ENCODE assay signal across 14 mouse cellular contexts in genomic region chr17:24817503-24817902, GRCm38 (mm10). TPM values are rescaled to one million over a fixed set of nuclear protein-coding genes. Genes with fewer than 3 reads are reported as not detected.
DNase-seq lines count a peak whose midpoint lies in the region; ATAC-seq and TF ChIP-seq lines count a peak whose summit lies in the region.
"Had no signal": no experiment of that assay in that cellular context is flagged by ENCODE, and none has a peak within 500 bp of the region (broad histone marks: within the 10 kb centered on the region; RNA-seq: fewer than 3 reads in every experiment).

No protein-coding gene starts in this region.

- ATAC-seq in hindbrain, embryonic 14.5 days (ENCODE audit: low FRiP score) = no peak
- ATAC-seq in lung, embryonic 14.5 days (ENCODE audit: insufficient read depth) = no peak
- no peak for ATAC-seq in Patski
- ATAC-seq: intestine, embryonic 16.5 days had no signal

- H3K9ac ChIP-seq in hindbrain, embryonic 14.5 days = no peak overlapping the region
- H3K9ac ChIP-seq in lung, embryonic 14.5 days = no peak overlapping the region
- H3K9ac ChIP-seq: lung, embryonic 15.5 days had no signal

- no peaks in the 10 kb centered on the region for H3K36me3 ChIP-seq in hindbrain, embryonic 14.5 days (replicated peaks; ENCODE audit: control insufficient read depth, insufficient read depth)
- no peaks in the 10 kb centered on the region for H3K36me3 ChIP-seq in hindbrain, embryonic 10.5 days
- no peaks in the 10 kb centered on the region for H3K36me3 ChIP-seq in lung, embryonic 14.5 days (ENCODE audit: insufficient read depth)
- no peaks in the 10 kb centered on the region for H3K36me3 ChIP-seq in small intestine, adult 2 months (ENCODE audit: control insufficient read depth, insufficient read depth, low read length)
- H3K36me3 ChIP-seq: forebrain, embryonic 10.5 days; lung, embryonic 15.5 days had no signal

- peak; percentile 52 for DNase-seq in hindbrain, embryonic 14.5 days (ENCODE audit: low spot score)
- no peak for DNase-seq in hindbrain, embryonic 10.5 days (ENCODE audit: low spot score)
- peak; percentile 70 for DNase-seq in lung, embryonic 14.5 days
- DNase-seq in lung, postnatal 25 days (ENCODE audit: low spot score) = no peak
- DNase-seq in Patski (ENCODE audit: low read depth, low spot score) = no peak
- no peak for DNase-seq in frontal cortex, postnatal 14 days (ENCODE audit: low spot score in 2 of 2)
- DNase-seq: gastrocnemius, postnatal 36 days; spleen, adult 18-20 months; thymus, adult 2 months had no signal

- no peak for TF ChIP-seq POLR2A in small intestine, adult 2 months (IDR thresholded peaks at IDR 0.05; ENCODE audit: low read depth, low read length)

- WGBS in hindbrain, embryonic 14.5 days = 44% methylated on average over 1 of the region's 1 CpGs
- WGBS in hindbrain, embryonic 10.5 days = 40% methylated on average over 1 of the region's 1 CpGs
- WGBS in lung, embryonic 14.5 days = 30% methylated on average over 1 of the region's 1 CpGs
- WGBS in small intestine, adult 2 months = 23% methylated on average over 1 of the region's 1 CpGs

- CTCF ChIA-PET in Patski (lab: Charles Lee) = interaction anchor here (0.8 to 2.0 kb wide), 12 partner anchors 11 to 123 kb away, joined by 3 to 17 read pairs (median 4); partner anchors contain the start of genes Hs3st6, Meiob and Msrb1

- H3K4me1 ChIP-seq in hindbrain, embryonic 14.5 days (replicated peaks; ENCODE audit: control insufficient read depth, insufficient read depth, low read length) = no peaks in the 10 kb centered on the region
- H3K4me1 ChIP-seq in hindbrain, embryonic 10.5 days (replicated peaks) = no peaks in the 10 kb centered on the region
- no peaks in the 10 kb centered on the region for H3K4me1 ChIP-seq in lung, embryonic 14.5 days (ENCODE audit: insufficient read depth)
- H3K4me1 ChIP-seq in small intestine, adult 2 months (ENCODE audit: control insufficient read depth, insufficient read depth, insufficient read length, low read length) = peaks cover 2% of the 10 kb centered on the region; the same call in 1 of the 2 replicates
- H3K4me1 ChIP-seq: forebrain, embryonic 10.5 days; lung, embryonic 15.5 days had no signal

- POLR2A ChIA-PET in Patski (lab: Charles Lee) = no interaction called here

- H3K4me2 ChIP-seq in hindbrain, embryonic 14.5 days (replicated peaks) = no peak overlapping the region
- H3K4me2 ChIP-seq in lung, embryonic 14.5 days = no peak overlapping the region
- H3K4me2 ChIP-seq: lung, embryonic 15.5 days had no signal

- no peaks in the 10 kb centered on the region; the same call in 1 of the 2 replicates for H3K27me3 ChIP-seq in hindbrain, embryonic 14.5 days (ENCODE audit: control insufficient read depth, insufficient read depth, low read length)
- no peaks in the 10 kb centered on the region for H3K27me3 ChIP-seq in hindbrain, embryonic 10.5 days (ENCODE audit: insufficient read depth, poor library complexity, severe bottlenecking)
- H3K27me3 ChIP-seq in lung, embryonic 14.5 days (ENCODE audit: insufficient read depth, low read length) = no peaks in the 10 kb centered on the region
- peaks cover 26% of the 10 kb centered on the region for H3K27me3 ChIP-seq in Patski
- H3K27me3 ChIP-seq in small intestine, adult 2 months (ENCODE audit: control insufficient read depth, insufficient read depth, low read length) = 0 out of 2 replicates have a peak, but pooled peaks cover 3% of the 10 kb centered on the region

- no peak overlapping the region for H3K27ac ChIP-seq in hindbrain, embryonic 14.5 days
- no peak overlapping the region for H3K27ac ChIP-seq in hindbrain, embryonic 10.5 days
- H3K27ac ChIP-seq in lung, embryonic 14.5 days (ENCODE audit: low read depth) = no peak overlapping the region
- peak overlapping the region; percentile 12; the same call in 1 of the 2 replicates for H3K27ac ChIP-seq in small intestine, adult 2 months (ENCODE audit: insufficient read depth, low read depth, low read length)
- H3K27ac ChIP-seq: forebrain, embryonic 10.5 days; lung, embryonic 15.5 days had no signal

- H3K4me3 ChIP-seq in hindbrain, embryonic 14.5 days (replicated peaks; ENCODE audit: low read length) = no peak overlapping the region
- H3K4me3 ChIP-seq in hindbrain, embryonic 10.5 days = no peak overlapping the region
- no peak overlapping the region for H3K4me3 ChIP-seq in lung, embryonic 14.5 days (ENCODE audit: low read depth, low read length)
- H3K4me3 ChIP-seq in small intestine, adult 2 months (ENCODE audit: low read depth, low read length) = no peak overlapping the region
- H3K4me3 ChIP-seq: forebrain, embryonic 10.5 days; lung, embryonic 15.5 days had no signal

- peak; percentile 48; the same call in 1 of the 2 replicates for TF ChIP-seq CTCF in lung, embryonic 14.5 days (IDR thresholded peaks at IDR 0.05; ENCODE audit: low read depth)
- peak; percentile 49 for TF ChIP-seq CTCF in Patski (IDR thresholded peaks at IDR 0.05)
- TF ChIP-seq CTCF in small intestine, adult 2 months (IDR thresholded peaks at IDR 0.05; ENCODE audit: extremely low read depth, insufficient read length, insufficient replicate concordance, low read depth, low read length) = no peak

- H3K9me3 ChIP-seq in hindbrain, embryonic 14.5 days (ENCODE audit: control insufficient read depth, low read length) = no peaks in the 10 kb centered on the region
- H3K9me3 ChIP-seq in hindbrain, embryonic 10.5 days = no peaks in the 10 kb centered on the region
- H3K9me3 ChIP-seq in lung, embryonic 14.5 days (ENCODE audit: low read depth, low read length) = no peaks in the 10 kb centered on the region
- H3K9me3 ChIP-seq: forebrain, embryonic 10.5 days; lung, embryonic 15.5 days had no signal

- in situ Hi-C loops in Patski (cut with MboI; ENCODE audit: low pct_unique_long_range_greater_than_20kb) = loop anchor here (5.0 kb wide), 1 partner anchor 75 kb away; no protein-coding TSS in a partner anchor

RNA-seq across cellular contexts. Expression of gene Meiob, which starts 13.4 kb away (rescaled TPM):
- not detected in 2 replicates for polyA plus RNA-seq in hindbrain, embryonic 14.5 days (2014; fragmentation: Nextera tagmentation; extraction: Ambion mirVana)
- 0.10 TPM in 1 of 2 replicates, not detected in the other for polyA plus RNA-seq in hindbrain, embryonic 10.5 days (2016; fragmentation: Nextera tagmentation; extraction: Ambion mirVana)
- not detected in 2 replicates for polyA plus RNA-seq in lung, embryonic 14.5 days (2014; fragmentation: Nextera tagmentation; extraction: Ambion mirVana)
- 0.09 TPM for polyA plus RNA-seq in Patski (2021)
- not detected in 2 replicates for polyA plus RNA-seq in small intestine, adult 2 months (2012; rRNA removed)
- polyA plus RNA-seq: heart, embryonic 16.5 days; intestine, embryonic 16.5 days; lung, embryonic 15.5 days; thymus, adult 2 months had no signal

RNA-seq across cellular contexts. Expression of gene Hagh, which starts 22.4 kb away (rescaled TPM):
- 71.5 and 73.0 TPM in 2 replicates for polyA plus RNA-seq in hindbrain, embryonic 14.5 days (2014; fragmentation: Nextera tagmentation; extraction: Ambion mirVana)
- 30.7 and 34.3 TPM in 2 replicates for polyA plus RNA-seq in hindbrain, embryonic 10.5 days (2016; fragmentation: Nextera tagmentation; extraction: Ambion mirVana)
- polyA plus RNA-seq in lung, embryonic 14.5 days (2014; fragmentation: Nextera tagmentation; extraction: Ambion mirVana) = 23.2 and 24.8 TPM in 2 replicates
- polyA plus RNA-seq in Patski (2021) = 116 TPM
- 352 and 372 TPM in 2 replicates for polyA plus RNA-seq in small intestine, adult 2 months (2012; rRNA removed)

RNA-seq across cellular contexts. Expression of gene Fahd1, which starts 32.7 kb away (rescaled TPM):
- 22.4 and 23.3 TPM in 2 replicates for polyA plus RNA-seq in hindbrain, embryonic 14.5 days (2014; fragmentation: Nextera tagmentation; extraction: Ambion mirVana)
- polyA plus RNA-seq in hindbrain, embryonic 10.5 days (2016; fragmentation: Nextera tagmentation; extraction: Ambion mirVana) = 18.4 and 20.7 TPM in 2 replicates
- 16.5 and 17.1 TPM in 2 replicates for polyA plus RNA-seq in lung, embryonic 14.5 days (2014; fragmentation: Nextera tagmentation; extraction: Ambion mirVana)
- 41.2 TPM for polyA plus RNA-seq in Patski (2021)
- polyA plus RNA-seq in small intestine, adult 2 months (2012; rRNA removed) = 65.2 and 108 TPM in 2 replicates

RNA-seq across cellular contexts. Expression of gene Igfals, which starts 48.3 kb away (rescaled TPM):
- polyA plus RNA-seq in hindbrain, embryonic 14.5 days (2014; fragmentation: Nextera tagmentation; extraction: Ambion mirVana) = 0.09 TPM in 1 of 2 replicates, not detected in the other
- 0.58 and 0.65 TPM in 2 replicates for polyA plus RNA-seq in hindbrain, embryonic 10.5 days (2016; fragmentation: Nextera tagmentation; extraction: Ambion mirVana)
- 0.93 and 1.1 TPM in 2 replicates for polyA plus RNA-seq in lung, embryonic 14.5 days (2014; fragmentation: Nextera tagmentation; extraction: Ambion mirVana)
- 0.12 TPM for polyA plus RNA-seq in Patski (2021)
- polyA plus RNA-seq in small intestine, adult 2 months (2012; rRNA removed) = 0.42 and 1.4 TPM in 2 replicates

Comparison
In these comparisons a context has a peak if more than half of its experiments do, and no peak if none do; other contexts are left out.
1. DNase-seq: peak in hindbrain, embryonic 14.5 days (single experiment) and lung, embryonic 14.5 days (single experiment); none in hindbrain, embryonic 10.5 days (single experiment), lung, postnatal 25 days (single experiment), Patski (single experiment) and frontal cortex, postnatal 14 days (0 of 2).